Mouse (Mus musculus): Measurements from ENCODE around the gene Ppef2.
A peak's percentile ranks its signal among the peaks of the same experiment; 100 is the strongest.

Gene Ppef2

GRCm38 (mm10) chr5:92256218-92256617 is at the start of gene Ppef2:
Ppef2 (minus strand) TSS chr5:92256278.
- no peak for DNase-seq (ENCODE audit: low spot score in 2 of 2)

GRCm38 (mm10) chr5:92304291-92304690 is 48.2 kb upstream of the Ppef2 start:
- DNase-seq (ENCODE audit: low spot score in 2 of 2) = no peak

GRCm38 (mm10) chr5:92302149-92302840 is 46.2 kb upstream of the Ppef2 start:
- DNase-seq (ENCODE audit: low spot score in 2 of 2) = no peak

- DNase-seq (ENCODE audit: low spot score in 2 of 2) = no peak
Observed at GRCm38 (mm10) chr5:92294525-92294924, 38.4 kb upstream of the Ppef2 start.

GRCm38 (mm10) chr5:92291652-92292414 is 35.8 kb upstream of the Ppef2 start:
- DNase-seq (ENCODE audit: low spot score in 2 of 2) = no peak

GRCm38 (mm10) chr5:92287840-92288239 is 31.8 kb upstream of the Ppef2 start:
- no peak for DNase-seq (ENCODE audit: low spot score in 2 of 2)

- DNase-seq (ENCODE audit: low spot score in 2 of 2) = no peak
Observed at GRCm38 (mm10) chr5:92283107-92283506, 27.0 kb upstream of the Ppef2 start.

GRCm38 (mm10) chr5:92282571-92282970 is 26.5 kb upstream of the Ppef2 start:
- no peak for DNase-seq (ENCODE audit: low spot score in 2 of 2)

- no peak for DNase-seq (ENCODE audit: low spot score in 2 of 2)
Observed at GRCm38 (mm10) chr5:92278942-92279537, 23.0 kb upstream of the Ppef2 start.

- peak; percentile 58 to 67 for DNase-seq (ENCODE audit: low spot score in 2 of 2)
Observed at GRCm38 (mm10) chr5:92277437-92278394, 21.6 kb upstream of the Ppef2 start, which contains the start of gene Naaa. Naaa (minus strand) TSS chr5:92278170.

- no peak for DNase-seq (ENCODE audit: low spot score in 2 of 2)
Observed at GRCm38 (mm10) chr5:92270496-92270895, 14.4 kb upstream of the Ppef2 start.

- peak in 1 of 2 experiments; percentile 68 for DNase-seq (ENCODE audit: low spot score in 2 of 2)
Observed at GRCm38 (mm10) chr5:92263761-92264359, 7.8 kb upstream of the Ppef2 start.

GRCm38 (mm10) chr5:92262646-92263045 is 6.6 kb upstream of the Ppef2 start:
- DNase-seq (ENCODE audit: low spot score in 2 of 2) = no peak

- no peak for DNase-seq (ENCODE audit: low spot score in 2 of 2)
Observed at GRCm38 (mm10) chr5:92254476-92254875, 1.6 kb downstream of the Ppef2 start.

GRCm38 (mm10) chr5:92252797-92253343 is 3.2 kb downstream of the Ppef2 start:
- peak in 1 of 2 experiments; percentile 38 for DNase-seq (ENCODE audit: low spot score in 2 of 2)

- DNase-seq (ENCODE audit: low spot score in 2 of 2) = no peak
Observed at GRCm38 (mm10) chr5:92252031-92252430, 4.0 kb downstream of the Ppef2 start.

GRCm38 (mm10) chr5:92248614-92249013 is 7.5 kb downstream of the Ppef2 start:
- DNase-seq (ENCODE audit: low spot score in 2 of 2) = no peak

- DNase-seq (ENCODE audit: low spot score in 2 of 2) = no peak
Observed at GRCm38 (mm10) chr5:92245483-92245882, 10.6 kb downstream of the Ppef2 start.

GRCm38 (mm10) chr5:92244900-92245299 is 11.2 kb downstream of the Ppef2 start:
- no peak for DNase-seq (ENCODE audit: low spot score in 2 of 2)

GRCm38 (mm10) chr5:92240769-92241168 is 15.3 kb downstream of the Ppef2 start:
- no peak for DNase-seq (ENCODE audit: low spot score in 2 of 2)
